Mouse (Mus musculus) E14TG2a.4 (cell line): ENCODE results near the gene Raet1e.

Experiments
- CTCF ChIP-seq: conservative IDR thresholded peaks from 2 replicates; pipeline ENCODE4 v1.5.1; 2014; ENCODE audit warnings: low read length
- NANOG ChIP-seq: IDR thresholded peaks from 2 replicates; pipeline ENCODE4 v1.6.1; 2014; ENCODE audit warnings: borderline replicate concordance, low read length, mixed read lengths
- POU5F1 ChIP-seq: IDR thresholded peaks from 2 replicates; pipeline ENCODE4 v1.6.1; 2014; ENCODE audit warnings: low read length, borderline replicate concordance

- TF ChIP-seq CTCF = no peak
- TF ChIP-seq NANOG = no peak
- TF ChIP-seq POU5F1 = no peak
Measured at GRCm38 (mm10) chr10:22297766-22298461, 139.5 kb downstream of the Raet1e start.
